Mouse (Mus musculus) kidney, adult 9 months (tissue): ENCODE measurements around the gene Tmem131.
A peak's percentile ranks its signal among the peaks of the same experiment; 100 is the strongest.

Source experiments
- DNase-seq: peaks from one replicate; pipeline ENCODE4 v3.0.0; 2022

Tmem131 gene

DNA sequence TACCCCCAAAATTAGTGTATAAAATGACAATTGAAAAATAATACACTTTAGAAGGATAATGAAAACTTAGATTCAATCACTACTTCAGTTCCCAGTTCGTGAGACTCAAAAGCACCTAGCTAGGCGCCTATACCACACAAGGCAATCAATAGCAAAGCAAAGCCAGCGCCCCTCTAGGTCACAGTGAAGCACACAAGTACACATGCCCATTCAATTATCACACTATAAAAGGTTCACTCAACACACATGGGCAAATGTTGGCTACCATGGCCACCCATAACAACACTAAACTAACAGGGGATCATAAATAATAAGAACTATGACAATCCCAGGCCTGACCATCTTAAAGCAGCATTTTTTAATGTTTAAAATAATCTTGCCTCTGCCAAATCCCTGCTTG lies 5.8 kb downstream of the Tmem131 start:
- DNase-seq, result no peak

DNA sequence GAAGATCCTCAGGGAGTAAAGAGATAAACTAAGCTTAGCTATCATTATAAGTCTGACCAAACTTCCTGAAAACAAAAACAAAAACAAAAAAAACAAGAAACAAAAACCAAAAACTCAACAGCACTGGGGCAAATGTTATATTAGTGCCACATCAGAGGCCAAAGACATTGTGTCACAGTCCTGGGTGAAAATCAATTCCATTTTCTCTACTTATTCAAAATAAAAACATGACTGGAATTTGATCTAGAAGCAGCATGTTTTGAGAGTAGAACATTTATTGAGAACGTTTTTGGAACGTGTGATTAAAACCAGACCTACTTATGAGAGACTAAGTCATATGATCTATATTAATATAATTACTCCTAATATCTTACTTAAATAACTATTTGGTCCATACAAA lies 6.5 kb downstream of the Tmem131 start:
- no peak for DNase-seq

DNA sequence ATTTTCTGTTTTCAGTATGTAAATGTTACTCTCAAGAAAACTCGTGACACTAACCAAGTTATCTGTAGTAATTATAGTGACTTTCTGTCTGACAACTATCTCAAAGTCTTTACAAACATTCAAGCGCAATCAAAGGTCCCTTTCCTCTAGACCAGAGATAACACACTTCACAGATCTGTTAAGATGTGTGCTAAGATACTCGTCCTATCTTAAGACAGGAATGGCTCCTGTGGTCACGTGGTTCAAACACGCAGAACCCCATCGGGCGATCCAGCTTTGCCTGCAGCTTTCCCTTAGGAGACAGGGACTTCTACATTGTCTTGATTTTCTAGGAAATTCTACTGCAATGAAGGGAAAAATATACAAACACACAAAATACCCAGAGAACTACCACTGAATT lies 6.9 kb downstream of the Tmem131 start:
- DNase-seq, result no peak

DNA sequence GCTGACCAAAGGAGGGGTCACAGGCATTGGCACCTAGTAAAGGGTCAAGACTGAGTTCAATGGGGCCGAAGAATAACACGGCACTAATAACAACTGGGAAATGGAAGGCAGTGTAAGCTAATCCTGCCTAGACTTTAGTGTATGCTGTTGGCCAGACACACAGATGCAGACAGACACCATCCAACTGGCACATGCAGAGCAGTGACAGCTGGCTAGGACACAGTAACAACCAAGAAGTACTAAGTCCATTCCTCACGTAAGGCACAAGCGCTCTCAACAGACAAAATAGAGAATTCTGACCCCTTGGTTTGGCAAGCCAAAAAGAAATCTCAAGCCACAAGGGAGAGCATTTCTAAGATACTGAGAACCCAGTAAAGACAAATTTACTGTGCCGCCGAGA lies 8.7 kb downstream of the Tmem131 start:
- no peak for DNase-seq

DNA sequence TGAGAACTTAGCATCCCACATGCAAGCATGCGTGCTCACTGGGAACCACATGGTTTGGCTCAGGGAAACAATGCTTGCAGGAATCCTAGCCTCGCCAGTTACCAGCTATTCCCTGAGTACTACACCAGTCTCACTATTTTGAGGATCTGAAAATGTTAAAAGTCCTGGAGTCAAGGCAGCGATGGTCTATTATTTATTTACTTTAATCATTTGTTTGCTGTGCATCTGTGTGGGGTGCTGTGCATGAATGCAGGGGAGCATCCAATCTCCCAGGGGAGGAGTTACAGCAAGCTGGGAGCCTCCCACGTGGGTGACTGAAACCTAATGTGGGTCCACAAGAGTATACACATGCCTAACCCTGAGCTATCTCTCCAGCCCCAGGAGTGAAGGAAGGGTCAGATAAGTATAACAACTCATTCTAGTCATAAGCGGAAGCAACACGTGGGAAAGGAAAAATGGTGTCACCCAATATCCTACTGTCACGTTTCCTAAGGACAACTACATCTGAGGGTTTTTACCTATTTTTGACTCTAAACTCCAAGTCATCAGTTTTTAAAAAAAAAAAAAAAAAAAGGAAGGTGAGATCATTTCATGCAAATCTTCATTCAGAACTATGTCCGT lies 9.4 kb downstream of the Tmem131 start:
- no peak for DNase-seq

DNA sequence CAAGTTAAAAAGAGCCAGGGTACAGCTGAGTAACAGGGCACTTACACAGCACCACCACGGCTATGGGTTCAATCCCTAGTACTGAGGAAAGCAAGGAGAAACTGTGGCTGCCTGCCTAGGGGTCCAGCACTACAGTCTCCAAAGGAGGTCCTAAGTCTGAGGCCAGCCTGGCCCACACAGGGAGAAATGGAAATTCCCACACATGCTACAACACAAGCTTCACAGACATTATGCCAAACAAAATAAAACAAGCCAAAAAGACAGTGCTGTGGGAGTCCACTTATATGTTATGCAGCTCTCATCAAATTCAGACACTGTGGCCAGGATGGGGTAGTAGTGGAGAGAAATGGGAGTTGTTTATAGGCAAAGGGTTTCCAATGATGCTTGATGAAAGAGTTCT lies 11.2 kb downstream of the Tmem131 start:
- DNase-seq, result no peak

DNA sequence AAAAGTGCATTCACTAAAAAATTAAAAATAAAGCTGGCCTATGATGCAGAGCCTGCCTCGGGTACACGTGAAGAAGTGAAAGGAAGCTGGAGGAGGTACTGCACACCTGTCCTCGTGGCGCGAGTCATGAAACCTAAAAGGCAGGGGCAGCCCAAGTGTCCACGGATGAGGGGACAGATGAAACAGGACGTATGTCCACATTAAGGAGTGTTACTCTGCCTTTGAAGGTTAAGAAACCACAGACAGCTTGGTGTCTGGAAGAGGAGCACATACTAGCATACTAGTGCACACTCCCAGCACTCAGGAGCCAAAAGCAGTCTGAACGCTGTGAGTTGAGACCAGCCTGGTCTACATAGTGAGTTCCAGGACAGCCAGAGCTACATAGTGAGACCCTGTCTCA lies 12.6 kb downstream of the Tmem131 start:
- no peak for DNase-seq

DNA sequence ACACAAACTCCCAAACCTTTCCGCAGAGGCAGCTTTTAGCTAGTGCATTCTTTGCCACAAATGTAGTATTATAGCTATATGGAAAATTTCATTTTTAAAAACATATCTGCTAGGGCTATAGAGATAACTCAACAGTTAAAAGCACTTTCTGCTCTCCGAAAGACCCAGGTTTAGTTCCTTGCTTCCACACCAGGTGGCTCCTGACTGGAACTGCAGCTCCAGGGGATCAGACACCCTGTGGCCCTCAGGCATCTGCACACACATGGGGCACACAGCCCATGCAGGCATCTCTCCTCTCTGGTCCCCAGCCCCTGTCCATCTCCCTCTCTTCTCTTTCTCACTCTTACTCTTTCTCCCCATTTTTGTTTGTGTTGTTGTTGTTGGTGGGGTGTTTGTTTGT lies 13.5 kb downstream of the Tmem131 start:
- no peak for DNase-seq

DNA sequence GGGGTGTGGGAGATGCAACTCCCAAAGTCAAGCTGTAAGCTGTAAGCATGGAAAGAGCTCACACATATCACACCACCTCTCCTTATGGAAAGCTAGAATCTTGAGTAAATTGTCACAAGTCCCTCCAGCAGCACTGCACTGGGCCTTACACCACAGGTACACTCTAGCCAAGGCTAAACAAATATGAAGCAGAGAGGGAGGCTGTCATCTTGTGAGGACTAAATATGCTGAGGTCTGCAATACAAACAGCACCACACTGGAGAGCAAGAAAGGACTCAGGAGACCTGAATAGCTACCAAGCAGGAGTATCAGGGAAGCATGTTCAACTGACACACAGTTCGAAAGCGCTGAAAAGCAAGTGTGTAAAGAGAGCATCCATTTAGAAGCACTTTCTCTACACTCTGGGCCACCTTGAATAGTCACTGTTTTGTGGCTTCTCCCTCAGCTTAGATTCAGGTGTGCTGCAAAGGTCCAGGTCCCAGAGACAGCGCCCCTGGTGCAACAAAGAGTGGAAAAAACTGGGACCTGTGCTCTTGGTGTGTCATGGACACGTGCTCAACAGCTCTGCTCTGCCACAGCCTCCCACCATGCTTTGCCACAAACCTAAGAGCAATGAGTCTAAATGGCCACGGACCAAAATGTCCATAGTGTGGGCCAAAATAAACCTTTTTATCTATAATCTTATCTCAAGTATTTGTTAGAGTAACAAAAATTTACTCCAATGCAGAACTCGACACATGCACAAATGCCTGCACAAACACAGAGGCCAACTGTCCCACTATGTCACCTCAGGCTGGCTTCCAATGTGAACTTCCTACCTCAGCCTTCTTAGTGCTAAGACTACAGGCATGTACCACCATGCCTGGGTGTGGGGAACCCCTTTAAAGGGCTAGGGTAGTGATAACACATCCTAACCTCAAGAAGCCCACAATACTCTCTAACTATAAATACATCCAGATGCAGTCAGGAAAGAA lies 14.8 kb downstream of the Tmem131 start:
- DNase-seq, result no peak

DNA sequence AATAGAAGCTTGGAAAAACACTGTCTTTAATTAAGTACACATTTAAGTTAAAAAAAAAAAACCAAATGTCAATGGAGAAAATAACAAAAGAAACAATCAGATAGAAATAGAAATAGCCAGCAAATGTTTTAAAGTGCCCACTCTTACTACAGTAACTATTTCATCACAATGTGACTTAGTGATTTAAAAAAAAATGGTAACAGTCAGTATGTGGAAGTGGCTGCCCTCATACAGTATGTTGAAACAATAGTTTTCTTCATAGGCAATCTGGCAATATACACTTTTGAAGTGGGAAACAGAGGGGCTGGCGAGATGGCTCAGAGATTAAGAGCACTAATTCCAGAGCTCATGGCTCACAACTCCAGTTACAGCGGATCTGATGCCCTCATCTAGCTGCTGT lies 15.9 kb downstream of the Tmem131 start:
- DNase-seq, result no peak

DNA sequence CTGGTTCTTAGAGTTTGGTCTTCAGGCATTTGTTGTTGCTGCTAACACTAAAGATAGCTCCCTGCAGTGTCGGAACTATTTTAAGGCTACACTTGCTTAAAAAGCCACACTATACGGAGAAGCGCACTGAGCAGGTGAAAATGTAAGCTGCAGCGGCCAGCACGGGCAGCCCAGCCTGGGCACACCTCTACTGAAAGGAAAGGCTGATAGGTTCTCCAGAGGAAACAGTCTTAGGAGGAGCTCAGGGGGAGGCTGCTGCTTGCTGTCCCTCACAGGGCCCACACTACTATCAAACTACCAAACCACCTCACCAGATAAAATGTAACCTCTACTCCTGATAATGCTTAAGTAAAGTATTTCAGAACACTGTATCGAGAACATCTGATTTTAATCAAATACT lies 16.7 kb downstream of the Tmem131 start:
- DNase-seq, result no peak

DNA sequence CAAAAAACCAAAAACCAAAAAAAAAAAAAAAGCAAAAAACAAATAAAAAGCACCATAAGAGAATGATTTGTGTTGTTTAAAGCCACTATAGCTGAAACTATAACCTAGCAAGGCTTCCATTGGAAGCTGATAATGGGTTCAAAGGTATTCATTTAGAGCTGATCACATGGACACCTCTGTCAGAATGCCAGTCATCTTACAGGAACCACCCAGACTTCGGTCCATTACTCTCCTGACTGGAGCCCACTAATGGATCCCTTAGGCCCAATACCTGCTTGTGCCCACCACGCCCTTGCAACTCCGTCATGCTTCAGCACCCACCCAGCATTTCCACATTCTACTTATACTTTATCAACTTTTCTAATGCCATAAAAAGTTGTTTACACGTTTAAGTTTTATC lies 17.2 kb downstream of the Tmem131 start:
- DNase-seq, result no peak

DNA sequence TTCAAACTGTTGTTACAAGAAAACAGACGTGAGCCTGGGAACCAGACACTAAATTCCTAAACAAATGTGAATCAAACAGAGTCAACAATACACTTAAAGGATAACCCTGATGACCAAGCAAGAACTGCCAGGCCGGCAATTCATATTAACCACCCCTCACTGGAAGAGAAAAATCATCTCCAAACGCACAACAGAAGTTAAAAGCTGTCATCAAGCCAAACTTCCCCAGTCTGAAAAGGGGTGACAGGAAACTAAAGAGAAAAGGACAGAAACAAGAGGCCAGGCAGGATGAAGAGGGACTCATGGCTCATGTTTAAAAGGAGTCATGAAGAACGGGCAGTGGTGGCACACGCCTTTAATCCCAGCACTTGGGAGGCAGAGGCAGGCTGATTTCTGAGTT lies 17.7 kb downstream of the Tmem131 start:
- no peak for DNase-seq

DNA sequence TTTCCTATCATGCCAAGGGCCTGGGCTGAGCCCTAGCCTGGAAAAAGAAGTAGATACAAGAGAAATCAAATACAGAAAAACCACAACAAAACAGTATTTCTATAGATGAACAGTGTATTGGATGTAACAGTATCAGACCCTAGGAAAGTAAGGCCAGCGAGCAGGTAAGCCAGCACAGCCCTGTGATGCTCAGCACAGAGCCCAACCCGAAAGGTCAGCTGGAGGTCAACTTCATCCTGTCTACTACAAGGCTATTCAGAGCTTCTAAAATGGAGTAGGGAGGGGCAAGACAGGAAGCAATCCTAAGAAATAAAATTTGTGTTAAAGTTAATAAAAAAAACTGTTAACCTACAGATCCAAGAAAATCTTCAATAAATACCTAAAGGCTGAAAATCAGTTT lies 18.6 kb downstream of the Tmem131 start:
- no peak for DNase-seq

DNA sequence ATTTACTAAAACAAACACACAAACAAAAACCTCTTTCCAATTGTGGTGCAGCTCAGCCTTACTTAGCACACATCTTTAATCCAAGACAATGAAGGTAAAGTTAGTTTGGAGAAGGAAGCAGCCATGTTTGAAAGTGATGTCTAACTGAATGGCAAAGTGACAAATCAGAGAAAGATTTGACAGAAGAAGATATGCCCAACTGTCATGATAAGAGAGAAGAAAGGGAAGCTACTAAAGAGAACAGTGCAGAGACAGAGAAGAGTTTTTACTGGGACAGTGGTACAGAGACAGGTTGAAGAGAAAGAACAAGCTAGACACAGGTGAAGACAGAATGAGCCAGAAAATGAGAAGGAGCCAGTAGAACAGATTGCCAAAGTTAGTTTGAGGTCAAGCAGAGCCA lies 19.6 kb downstream of the Tmem131 start:
- DNase-seq, result no peak

DNA sequence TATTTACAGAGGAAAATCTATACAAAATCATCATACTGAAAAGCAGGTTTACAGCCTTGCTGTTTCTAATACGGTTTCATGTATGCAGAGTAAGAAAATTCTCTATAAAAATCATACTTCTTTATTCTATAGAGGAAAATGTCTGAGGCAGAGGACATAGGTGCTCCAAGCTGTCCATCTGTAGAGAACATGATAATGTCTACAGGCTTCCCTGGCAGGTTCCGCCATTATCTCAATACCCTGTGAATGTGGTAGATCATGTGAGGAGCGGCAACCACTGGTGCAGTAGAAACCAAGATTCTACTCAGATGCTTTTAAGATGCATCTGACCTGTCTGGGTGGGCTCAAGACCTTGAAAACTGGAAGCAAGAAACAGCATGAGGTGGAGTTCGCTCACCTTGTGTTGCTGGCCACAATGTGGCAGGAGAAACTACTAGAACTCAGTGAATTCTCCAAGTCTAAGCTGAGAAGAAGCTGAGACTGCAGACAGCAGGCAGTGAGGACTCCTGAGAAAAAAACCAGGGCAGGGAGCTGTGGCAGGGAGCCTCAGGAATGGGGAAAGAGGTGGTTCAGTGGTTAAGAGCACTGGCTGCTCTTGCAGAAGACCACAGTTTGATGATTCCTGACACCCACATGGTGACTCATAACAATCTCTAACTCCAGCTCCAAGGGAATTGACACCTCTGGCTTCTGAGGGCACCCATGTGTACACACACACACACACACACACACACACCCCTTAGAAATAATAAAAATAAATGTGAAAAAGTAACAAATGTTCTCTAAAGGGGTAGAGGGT lies 20.6 kb downstream of the Tmem131 start:
- no peak for DNase-seq

DNA sequence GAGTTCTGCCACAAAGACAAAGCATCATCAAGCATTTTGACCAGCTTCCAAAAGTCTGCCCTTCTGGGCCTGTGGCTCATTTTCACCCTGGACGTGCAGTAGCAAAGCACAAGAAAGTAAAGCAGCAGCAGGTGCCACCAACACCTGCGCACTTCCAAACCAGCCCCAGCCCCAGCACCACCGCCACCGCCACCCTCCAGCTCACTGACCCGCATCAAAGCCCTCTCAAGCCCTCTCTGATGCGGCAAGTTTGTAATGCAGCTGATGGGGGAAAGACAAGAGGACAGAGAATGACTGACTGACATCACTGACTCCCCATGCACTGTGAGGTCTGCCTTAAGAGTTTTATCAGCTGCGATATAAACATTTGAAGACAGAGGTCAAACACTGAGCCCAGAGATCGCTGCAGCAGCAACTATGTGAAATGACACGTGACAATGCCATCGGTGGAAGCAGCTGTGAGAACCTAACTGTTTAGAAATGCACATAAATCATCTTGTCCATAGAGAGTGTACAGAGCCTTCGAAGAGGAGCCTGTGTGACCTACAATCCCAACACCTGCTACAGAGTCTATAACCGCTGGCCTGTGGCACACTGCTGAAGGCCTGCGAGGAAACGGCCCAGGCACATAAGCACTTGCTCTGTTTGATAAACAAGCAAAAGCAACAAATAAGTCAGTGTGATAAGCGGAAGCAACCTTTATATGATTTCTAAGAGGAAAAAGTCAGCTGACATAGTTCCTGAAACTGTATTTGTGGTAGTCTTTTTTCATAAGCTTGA lies 21.7 kb downstream of the Tmem131 start:
- no peak for DNase-seq

DNA sequence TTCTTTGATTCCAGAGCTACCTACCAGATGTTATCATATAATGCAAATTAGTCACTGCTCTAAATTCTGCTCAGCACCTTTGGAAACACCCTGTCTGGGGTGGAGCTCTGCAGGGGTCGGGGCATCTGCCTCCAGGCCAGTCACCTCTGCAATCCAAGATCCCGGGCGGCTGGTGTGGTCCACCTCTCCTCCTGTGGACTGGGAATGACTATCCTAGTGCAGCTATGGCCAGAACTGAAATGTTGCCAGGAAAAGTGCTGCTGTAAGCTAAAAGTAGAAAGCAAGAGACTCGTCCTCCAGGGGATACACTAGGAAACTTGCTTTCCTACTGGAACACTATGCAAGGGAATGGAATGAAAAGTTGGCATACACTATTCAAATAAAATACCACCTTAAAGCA lies 22.7 kb downstream of the Tmem131 start:
- peak; percentile 77 for DNase-seq

DNA sequence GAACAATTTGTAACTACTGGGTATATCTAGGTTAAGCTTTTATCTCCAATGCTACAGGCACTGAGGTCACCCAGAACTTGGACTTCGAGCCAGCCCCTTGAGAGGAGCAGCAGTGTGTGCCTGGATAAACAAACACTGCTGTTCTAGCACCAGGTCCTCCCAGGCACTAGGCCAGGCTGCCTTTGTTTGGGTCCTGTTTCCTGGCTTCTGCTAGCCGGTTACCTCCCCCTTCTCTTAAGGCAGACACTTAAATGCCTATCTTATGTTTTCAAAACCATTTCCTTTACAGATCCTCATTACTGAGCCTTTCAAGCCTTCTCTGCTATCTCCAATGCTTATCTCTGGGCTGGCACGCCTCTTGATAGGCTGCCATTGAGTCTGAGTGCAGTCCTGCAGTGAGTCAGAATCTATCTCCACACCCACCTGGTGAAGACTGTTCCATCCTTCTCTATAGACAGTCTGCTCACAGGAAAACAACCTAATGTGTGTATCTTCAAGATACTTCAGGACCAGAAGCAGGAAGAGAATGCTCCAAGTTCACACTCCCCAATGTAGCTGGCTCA lies 23.2 kb downstream of the Tmem131 start:
- peak; percentile 62 for DNase-seq

DNA sequence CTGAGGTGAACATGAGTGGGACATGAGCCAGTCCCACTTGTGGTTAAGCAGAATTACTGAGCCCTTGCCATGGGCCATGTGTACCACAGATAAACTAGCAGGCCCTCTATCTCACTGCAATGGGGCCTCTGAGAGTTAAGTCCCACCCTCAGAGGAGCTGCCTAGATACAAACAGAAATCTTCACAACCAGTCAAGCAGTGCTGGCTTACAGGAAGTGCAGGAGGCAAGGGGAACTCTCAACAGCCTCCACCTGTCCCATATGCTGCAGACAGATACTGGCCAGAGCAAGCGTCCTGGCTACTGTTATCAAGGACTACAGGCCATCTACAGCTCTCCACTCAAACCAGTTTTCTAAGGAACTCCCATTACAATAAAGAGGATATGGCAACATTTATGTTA lies 23.7 kb downstream of the Tmem131 start:
- DNase-seq, result no peak

DNA sequence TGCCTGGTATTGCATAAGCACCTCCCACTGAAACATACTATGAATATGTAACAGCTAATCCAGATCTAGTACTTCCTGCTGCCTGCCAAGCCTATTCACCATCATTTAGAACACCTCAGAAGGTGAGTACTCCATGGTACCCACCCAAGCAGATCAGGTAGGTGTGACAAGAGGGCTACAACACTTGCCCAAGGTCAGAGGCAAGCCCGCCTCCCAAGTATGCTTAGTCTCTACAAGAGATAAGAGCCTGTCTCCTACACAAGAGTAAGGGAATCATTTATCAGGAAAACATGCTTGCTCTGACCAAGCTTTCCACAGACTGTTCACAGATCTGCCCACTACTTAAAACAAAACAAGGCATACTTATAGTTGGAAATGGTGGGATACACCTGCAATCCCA lies 26.0 kb downstream of the Tmem131 start:
- DNase-seq, result peak; percentile 24

DNA sequence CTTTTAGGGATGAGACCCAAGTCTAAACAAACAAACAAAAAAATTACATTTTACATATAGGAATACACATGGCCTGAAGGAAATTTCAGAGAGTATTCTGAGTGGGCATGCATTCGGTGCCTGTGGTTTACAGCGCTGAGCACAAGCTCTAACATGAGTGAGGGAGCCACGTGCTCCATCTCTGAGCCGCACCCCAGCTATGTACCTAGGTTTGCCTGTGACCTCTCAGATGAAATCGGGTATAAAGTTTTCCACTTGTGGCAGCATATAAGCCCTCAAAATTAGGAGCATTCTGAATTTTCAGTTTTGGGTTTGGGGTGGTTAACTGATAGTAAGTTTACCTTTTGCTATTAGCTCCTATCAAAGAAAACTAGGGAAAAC lies 28.3 kb downstream of the Tmem131 start:
- no peak for DNase-seq
